Mouse (Mus musculus): ENCODE data around the gene Lima1.

The Lima1 gene

DNA sequence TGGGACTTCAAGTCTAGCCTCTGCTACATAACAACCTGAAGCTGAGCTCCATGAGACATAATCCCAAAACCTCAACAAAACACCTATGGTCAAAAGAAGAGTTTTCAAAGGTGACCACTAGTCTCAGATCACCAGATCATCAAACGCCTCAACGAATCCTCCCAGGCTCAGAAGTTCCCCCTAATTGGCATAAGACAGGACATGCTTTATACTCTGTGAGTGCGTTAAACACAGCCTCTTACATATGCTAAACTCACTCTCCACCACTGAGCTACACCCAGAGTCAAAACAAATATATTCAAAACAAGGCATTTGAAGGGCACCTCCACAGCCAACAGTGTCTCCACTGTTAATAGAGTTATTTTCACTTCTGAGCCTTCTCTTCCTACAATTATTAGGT is 2.7 kb downstream of the Lima1 start:
- no peak for ATAC-seq (ENCODE audit: insufficient number of reproducible peaks, low FRiP score, low TSS enrichment)

DNA sequence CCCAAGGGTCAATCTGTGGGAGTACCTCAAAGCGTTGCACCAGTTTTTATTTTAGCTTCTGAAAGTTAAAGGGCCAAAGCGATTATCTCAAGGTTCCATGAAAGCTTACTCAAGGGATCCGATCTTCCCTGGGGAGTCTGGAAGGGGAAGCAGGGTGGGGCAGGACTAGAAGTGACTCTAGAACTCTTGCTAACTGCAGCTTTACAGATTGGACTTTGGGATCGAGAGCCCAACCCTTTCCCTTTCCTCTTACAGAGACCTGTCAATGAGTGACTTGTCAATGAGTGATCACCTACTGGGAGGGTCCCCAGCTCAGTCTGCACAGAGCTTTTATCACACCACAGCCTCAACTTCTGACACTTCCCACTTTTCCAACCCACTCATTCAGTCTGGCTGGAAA is 7.6 kb downstream of the Lima1 start:
- no peak for ATAC-seq (ENCODE audit: insufficient number of reproducible peaks, low FRiP score, low TSS enrichment)

DNA sequence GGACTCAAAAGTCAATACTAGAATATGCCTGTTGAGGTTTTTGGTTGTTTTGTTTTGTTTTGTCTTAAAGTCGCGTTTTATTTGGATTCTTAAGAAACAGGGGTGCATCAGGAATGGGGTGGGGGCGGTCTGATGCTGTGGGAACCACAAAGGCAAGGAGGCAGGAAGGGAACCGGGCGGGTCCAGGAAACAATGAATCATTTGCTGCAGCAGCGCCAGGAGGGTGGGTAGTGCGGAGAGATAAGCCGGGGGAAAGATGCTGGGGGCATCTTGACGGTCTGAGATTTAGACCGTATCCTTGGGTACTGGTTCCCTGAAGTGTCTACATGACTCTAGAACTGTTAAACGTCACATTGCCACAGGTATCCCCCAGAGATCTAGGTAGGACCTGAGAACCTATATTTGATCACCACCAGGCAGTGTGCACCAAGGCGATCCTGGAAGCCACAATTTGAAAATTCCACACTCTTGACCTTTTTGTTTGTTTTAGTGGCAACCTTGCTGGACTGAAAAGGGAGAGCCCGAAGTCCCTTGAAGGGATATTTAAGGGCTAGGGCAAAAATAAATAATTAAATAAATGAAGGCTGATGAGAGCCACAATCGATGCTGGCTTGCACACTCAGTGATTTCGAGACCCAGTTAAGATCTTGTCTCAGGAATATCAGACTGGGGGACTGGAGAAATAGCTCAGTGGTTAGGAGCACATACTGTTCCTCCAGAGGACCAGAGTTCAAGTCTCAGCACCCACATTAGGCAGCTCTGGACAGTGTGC is 8.6 kb downstream of the Lima1 start:
- ATAC-seq (ENCODE audit: insufficient number of reproducible peaks, low FRiP score, low TSS enrichment), result no peak

DNA sequence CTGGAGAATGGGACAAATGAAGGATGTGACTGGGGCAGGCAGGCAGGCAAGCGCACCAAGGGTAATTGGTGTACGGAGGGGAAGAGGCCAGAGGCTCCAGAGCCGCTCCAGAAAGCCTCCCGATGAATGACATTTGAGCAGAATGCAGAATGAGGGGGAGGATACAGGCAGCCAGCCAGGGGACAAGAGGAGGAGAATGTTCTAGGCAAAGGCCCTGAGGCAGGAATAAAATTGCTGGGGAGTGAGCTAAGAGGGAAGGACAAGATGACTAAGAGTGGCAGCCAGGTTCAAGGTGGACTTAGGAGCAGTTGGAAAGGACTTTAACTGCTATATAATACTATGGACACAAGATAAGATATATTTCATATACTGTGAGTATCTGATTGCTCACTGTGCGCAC is 9.3 kb downstream of the Lima1 start:
- no peak for ATAC-seq (ENCODE audit: insufficient number of reproducible peaks, low FRiP score, low TSS enrichment)

DNA sequence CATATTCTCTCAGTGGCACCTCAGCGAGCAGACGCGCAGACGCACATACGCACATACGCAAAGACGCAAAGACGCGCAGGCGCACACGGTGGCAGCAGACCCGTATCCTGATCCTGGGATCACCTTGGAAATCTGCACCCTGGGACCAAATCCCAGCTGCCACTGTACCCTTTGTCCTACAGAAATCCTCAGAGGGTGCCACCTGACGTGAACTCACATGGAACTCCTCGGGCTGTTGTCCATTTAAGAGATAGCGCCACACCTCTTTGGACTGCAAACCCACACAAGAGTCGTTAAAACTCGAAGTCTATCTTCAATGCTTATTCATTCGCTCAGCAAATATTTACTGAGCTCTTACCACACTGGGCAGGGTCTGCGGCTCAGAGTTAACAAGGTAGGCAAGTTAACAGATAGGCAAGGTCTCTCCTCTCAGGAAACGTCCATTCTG is 9.7 kb downstream of the Lima1 start:
- no peak for ATAC-seq (ENCODE audit: insufficient number of reproducible peaks, low FRiP score, low TSS enrichment)

DNA sequence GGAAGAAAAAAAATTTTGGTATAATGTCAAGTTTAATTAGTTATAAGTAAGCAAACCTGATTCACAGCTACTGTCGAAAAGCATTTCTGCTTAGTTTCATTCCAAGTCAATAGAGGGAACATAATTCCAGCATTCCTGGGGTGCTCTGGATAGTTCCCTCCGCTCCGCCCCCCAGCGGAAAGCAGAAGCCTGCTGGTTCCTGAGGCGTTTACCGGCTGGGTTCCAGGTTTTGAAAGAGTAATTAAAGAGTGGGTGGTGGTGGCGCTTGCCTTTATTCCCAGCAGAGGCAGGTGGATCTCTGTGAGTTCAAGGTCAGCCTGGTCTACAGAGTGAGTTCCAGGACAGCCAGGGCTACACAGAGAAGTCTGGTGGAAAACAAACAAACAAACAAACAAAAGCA is 10.2 kb downstream of the Lima1 start:
- no peak for ATAC-seq (ENCODE audit: insufficient number of reproducible peaks, low FRiP score, low TSS enrichment)

DNA sequence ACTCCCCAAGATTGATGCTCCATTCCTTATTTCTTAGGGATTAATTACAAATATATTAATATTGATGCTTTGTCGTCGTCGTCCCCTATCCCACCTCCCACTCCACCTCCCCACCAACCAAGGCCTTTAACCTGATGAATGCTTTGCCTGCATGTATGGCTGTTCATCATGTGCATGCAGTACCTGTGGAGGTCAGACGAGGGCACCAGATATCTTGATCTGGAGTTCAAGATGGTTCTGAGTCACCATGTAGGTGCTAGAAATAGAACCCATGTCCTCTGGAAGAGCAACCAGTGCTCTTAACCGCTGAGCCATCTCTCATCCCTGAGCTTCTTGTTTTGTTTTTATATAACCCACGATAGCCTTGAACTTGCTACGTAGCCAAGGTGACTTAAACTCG is 11.5 kb downstream of the Lima1 start:
- ATAC-seq (ENCODE audit: insufficient number of reproducible peaks, low FRiP score, low TSS enrichment), result no peak

DNA sequence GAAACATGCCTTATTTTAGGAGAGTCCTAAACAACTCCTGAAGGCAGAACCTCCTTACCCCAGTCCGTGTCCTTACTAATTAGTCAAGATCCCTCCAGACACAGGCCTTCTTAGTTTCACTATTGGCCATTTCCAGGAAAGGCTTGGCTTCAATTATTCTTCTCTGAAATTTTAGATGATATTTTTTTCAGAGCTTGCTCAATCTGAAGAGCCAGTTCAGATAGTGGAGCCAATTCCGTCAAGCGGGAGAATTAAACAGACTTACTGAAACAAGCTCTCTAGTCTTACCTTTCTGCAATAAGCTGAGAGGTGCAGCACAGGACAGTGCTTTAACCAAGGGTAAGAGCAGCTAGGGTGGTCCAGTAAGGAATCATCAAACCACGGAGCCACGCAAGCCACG is 11.9 kb downstream of the Lima1 start:
- ATAC-seq (ENCODE audit: insufficient number of reproducible peaks, low FRiP score, low TSS enrichment), result no peak

DNA sequence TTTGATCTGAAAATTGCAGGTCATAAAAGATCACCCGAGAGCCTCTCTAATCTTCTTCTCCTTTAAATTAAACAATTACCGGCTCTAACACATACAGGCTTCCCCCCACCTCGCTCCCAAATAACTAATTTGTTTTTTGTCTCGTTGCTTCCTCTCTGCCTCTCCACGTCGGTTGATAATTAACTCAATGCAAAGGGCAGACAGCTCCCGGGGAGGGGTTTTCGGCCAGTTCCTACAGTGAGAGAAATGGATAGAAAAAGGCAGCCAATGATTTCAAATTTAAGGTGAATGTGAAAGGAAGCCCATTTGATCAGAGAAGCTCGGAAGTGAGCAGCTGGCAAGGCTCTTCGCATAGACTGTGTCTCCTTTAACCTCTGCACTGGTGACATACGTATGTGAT is 12.8 kb downstream of the Lima1 start:
- ATAC-seq (ENCODE audit: insufficient number of reproducible peaks, low FRiP score, low TSS enrichment), result no peak

DNA sequence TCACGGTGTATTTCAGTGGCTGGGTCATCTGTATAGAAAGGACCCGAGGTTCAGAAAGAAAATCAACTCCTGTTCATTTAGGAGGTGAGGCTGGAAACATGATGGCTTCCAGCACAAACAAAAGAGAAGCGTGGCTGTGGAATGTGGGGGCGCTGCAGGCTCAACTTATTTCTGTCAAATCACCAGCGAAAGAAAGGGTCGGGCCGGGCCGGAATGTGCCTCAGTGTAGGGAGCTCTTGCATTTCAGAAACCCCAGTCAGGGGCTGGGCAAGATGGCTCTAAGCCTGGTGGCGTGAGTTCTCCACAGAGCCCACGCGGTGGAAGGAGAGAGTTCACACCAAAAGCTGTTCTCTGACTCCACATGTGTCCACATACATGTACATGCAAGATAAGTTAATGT is 13.3 kb downstream of the Lima1 start:
- no peak for ATAC-seq (ENCODE audit: insufficient number of reproducible peaks, low FRiP score, low TSS enrichment)

DNA sequence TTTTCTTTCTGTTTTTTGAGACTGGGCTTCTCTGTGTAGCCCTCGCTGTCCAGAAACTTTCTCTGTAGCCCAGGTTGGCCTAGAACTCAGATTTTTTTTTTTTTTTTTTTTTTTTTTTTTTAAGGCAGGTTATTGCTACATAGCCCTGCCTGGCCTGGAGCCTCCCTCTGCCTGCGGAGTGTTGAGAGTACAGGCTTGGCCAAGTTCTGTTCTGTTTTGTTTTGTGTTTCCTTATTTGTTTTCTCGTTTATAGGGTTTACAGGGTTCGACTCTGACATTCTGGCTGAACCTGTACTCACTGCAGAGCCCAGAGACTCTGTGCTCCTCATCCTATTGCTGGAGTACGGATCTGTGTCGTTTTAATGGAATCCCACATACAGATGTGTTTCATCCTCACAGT is 13.7 kb downstream of the Lima1 start:
- ATAC-seq (ENCODE audit: insufficient number of reproducible peaks, low FRiP score, low TSS enrichment), result no peak

DNA sequence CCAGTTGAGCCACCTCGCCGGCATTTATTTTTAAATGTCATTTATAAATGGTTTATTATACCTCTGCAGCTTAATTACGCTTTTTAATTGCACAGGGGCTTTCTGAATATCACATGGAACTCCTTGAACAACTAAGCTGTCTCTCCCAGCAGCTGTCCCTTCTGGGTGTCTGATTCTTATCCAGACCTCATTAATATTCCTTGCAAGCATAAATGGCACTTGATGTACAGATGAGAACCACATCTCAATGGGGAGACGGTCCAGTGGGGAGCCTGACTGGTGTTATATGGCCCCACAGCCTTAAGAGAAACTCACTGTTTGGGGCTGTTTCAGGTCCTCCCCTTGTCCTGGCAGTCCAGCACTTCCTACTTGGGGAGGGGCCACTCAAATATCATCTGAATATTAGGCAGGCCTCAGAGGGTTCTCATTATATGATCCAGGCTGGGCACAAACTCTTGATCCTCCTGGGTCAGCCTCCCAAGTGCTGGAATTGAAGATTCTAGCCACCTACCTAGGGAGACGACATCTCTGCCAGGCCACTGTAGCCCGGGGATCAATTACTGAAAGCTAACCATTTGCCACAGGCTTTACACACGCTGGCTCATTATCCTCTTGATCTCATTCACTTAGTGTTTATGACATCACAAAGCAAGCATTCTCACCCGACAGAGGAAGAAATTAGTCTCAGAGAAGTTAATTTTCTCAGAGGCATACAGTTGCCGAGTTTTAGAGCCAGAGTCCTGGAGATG is 15.4 kb downstream of the Lima1 start:
- ATAC-seq (ENCODE audit: insufficient number of reproducible peaks, low FRiP score, low TSS enrichment), result no peak

DNA sequence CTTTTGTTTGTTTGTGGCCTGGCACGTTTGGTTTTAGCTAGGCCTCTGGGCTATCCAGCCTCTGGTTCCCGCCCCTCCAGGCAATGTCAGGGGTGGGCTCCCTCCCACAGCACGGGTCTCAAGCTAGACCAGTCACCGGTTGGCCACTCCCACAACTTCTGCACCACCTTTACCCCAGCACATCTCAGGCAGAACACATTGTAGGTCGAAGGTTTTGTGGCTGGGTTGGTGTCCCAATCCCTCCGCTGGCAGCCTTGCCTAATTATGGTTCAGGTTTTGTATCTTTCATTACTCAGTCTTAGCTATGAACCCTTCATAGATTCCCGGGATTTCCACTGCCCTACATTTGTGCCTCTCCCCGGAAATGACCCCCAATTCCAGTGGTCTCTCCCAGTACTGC is 17.8 kb downstream of the Lima1 start:
- no peak for ATAC-seq (ENCODE audit: insufficient number of reproducible peaks, low FRiP score, low TSS enrichment)

DNA sequence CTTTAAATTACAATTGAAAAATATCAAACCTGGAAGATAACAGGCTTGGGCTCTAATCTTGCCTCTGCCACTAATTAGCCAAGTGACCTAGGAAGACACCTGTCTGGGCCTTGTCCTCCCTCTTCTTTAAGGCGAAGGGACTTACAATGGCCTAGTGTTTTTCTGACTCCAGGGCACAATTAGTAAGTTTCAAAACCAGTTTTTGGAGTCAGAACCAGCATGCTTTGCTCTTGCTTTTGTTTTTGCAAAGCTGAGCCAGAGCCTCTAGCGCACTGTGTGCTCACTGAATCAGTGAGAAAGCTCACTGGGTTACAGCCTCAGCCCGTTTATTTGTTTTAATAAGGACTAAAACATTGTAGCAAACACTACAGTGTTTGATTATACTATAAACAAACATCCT is 20.1 kb downstream of the Lima1 start:
- no peak for ATAC-seq (ENCODE audit: insufficient number of reproducible peaks, low FRiP score, low TSS enrichment)

DNA sequence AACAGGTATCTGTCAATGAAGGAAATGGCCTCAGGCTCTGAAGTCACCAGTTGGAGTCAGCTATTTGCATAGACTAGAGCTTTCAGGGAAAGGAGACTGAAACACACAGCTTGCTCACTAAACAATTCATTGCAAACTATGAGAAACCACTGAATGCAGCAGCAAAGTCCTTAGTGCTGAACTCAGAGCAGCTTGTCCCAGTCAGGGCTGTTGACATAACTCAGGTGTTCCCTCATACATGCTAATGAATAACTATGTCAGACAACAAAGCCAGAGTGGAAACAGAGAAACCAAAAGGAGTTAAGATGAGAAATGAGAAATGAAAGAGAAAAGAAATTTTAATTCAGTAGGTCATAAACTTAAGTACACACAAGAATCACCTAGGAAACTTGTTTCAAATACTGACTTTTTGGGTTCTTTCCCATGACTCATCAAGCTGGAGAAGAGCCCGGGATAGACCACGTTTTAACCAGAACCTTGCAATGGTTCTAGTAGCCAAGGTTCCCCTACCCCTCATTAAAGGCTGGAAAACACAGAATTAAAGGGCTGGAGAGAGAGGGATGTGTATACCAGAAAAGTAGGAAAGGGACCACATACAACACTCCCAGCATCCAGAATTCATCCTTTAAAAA is 22.5 kb downstream of the Lima1 start:
- ATAC-seq (ENCODE audit: insufficient number of reproducible peaks, low FRiP score, low TSS enrichment), result no peak

DNA sequence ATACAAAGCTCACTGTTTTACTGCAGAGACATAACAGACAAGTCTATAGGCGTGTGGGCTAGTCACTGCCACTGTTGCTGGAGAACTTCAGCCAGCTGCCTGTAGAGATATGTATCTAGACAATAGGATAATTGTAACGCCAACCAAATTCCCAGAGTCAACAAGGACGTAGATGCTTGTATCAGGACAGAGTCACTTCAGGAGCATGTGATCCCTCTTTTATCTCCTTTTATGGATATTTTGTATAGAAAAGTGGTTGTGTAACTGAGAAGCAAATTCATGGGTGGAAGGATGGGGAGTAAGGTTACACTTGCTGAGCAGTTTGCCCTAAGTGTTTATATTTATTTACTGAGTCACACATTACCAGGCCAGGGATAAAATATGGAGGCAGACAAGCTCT is 25.0 kb downstream of the Lima1 start:
- no peak for ATAC-seq (ENCODE audit: insufficient number of reproducible peaks, low FRiP score, low TSS enrichment)

DNA sequence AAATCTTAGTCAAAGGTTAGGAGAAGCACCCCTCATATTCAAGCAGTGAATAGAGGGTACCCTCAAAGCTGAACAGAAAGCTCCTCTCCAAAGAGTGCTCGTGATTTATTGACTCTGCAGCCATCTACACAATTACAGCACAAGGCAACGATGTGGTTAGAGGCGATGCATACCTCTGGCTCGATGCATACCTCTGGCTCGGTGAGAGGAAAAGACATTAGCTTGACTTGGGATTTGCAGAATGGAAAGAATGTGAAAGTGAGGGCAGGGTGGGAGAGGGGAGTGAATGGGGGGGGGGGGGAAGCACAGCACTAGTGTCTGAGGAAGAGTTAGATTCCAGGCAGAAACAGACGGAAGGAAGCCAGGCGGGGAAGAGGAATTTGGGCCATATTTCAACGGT is 27.3 kb downstream of the Lima1 start:
- ATAC-seq (ENCODE audit: insufficient number of reproducible peaks, low FRiP score, low TSS enrichment), result no peak

DNA sequence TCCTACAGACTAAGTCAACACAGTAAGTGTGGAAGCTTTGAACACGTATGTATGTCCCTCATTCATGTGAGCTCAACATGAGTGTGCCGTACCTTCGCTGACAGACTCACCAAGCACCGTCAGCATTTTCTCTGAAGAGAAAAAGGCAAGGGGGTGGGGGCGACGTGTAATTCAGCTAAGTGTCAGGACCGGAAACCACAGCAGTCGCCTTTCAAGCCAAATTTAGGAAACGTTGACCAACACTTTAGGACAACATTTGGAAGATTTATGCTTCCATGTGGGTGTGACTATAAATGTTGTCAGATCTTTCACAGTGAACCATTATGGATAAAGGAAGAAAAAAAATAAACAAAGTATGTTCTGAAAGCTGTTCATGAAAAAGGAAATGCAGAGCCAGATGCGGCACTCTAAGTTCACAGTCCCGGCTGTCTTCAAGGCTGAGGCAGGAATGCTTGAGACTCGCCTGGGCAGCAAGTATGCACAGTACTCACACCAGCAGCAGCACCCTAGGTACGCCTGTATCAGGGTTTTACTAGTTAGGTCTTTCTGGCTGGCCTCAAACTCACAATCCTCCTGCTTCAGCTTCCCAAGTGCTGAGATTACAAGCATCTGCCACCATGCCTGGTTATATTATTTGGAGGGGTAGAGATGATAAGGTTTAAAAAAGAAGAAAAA is 27.9 kb downstream of the Lima1 start:
- no peak for ATAC-seq (ENCODE audit: insufficient number of reproducible peaks, low FRiP score, low TSS enrichment)

DNA sequence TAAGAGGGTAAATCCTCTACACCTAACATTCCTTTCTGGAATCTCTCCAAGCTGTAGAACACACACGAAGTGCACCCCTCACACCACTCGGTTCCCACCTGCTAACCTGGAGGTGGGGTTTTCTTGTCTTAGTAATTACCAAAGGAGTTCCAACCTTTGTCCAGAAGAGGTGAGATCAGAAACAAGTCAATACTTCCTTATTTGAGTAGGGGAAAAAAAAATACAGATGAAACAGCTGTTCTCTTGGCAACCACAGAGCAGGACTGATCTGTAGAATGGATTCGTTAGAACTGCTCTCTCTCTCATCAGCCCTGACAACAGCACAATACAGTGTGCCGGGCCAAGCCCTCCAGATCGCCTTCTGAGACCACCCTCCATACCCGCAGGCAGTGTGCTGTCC is 28.6 kb downstream of the Lima1 start:
- ATAC-seq (ENCODE audit: insufficient number of reproducible peaks, low FRiP score, low TSS enrichment), result no peak

DNA sequence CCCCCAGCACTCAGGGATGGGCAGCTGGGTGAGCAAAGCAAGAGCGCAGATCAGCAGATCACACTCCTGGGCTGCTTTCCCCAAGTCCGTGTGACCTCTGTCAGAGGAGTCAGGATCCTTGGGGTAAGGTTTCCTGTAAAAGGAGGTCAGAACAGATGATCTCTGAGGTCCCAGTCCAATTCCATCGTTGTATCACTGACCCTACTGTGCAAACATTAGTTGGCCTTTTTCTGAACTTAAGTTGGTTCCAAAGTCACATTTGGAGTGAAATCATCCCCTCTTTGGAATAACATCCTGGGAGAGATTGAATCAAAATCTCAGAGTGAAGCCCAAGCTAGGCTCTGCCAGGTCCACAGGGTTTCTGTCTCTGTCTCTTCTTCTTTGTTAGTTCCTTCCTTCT is 31.4 kb downstream of the Lima1 start:
- ATAC-seq (ENCODE audit: insufficient number of reproducible peaks, low FRiP score, low TSS enrichment), result no peak

DNA sequence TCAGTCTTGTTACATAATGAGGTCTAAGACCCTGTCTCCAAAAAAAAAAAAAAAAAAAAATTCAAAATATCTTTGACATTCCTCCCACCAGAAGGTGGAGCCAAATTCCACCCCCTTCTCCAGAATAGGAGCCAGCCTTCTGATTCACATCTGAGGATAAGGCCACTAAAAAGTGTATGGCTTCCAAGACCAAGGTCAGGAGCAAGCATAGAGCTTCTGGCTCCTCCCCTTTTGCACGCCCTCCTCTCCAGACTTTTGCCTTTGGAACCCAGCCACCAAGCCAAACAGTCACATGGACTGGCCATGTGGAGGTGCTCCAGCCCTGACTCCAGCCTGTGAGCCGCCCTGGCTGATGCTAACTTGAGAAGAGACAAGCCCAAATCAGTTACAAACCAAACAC is 35.3 kb downstream of the Lima1 start:
- ATAC-seq (ENCODE audit: insufficient number of reproducible peaks, low FRiP score, low TSS enrichment), result no peak
